Mouse (Mus musculus): ENCODE data around the gene Myl3. TPM values are rescaled to one million over a fixed set of nuclear protein-coding genes. Genes with fewer than 3 reads are reported as not detected.

The Myl3 gene
- polyA plus RNA-seq, 1 experiment: not detected

DNA sequence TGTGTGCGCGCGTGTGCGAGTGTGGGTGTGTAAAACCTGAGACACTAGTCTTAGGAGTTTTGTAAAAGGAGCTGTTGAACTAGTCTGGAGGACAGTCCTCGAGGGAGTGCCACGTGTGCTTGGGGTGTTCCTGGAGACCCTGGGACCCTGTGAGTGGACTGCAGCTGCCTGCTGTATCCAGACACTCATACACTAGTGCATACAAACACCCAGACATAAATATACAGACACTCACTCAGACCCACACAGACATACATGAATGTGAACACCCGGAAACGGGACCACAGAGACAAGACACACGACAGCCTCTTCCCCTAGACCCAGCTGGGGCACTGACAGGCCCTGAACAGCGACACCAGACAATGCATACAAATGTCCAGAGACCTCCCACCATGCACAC lies 21.1 kb downstream of the Myl3 start:
- H3K79me2 ChIP-seq (ENCODE audit: control insufficient read depth, insufficient read depth): no peaks in the 10 kb centered on the region
- no peak overlapping the region for H3K4me3 ChIP-seq (ENCODE audit: insufficient read depth, poor library complexity, severe bottlenecking)
- H3ac ChIP-seq (ENCODE audit: control insufficient read depth, insufficient read length, low read depth): no peak overlapping the region
- H3K27me3 ChIP-seq (ENCODE audit: control insufficient read depth, insufficient read depth, insufficient read length): peaks cover 55% of the 10 kb centered on the region
- TF ChIP-seq MYOG (IDR thresholded peaks at IDR 0.05; ENCODE audit: control insufficient read depth, extremely low read depth, insufficient read length) (no peak), CTCF (IDR thresholded peaks at IDR 0.05; ENCODE audit: control insufficient read depth, insufficient read depth, insufficient read length) (no peak), CEBPB (IDR thresholded peaks at IDR 0.05; ENCODE audit: low read depth) (no peak), FOSL1 (IDR thresholded peaks at IDR 0.05; ENCODE audit: insufficient read depth, low read length, poor library complexity, severe bottlenecking) (no peak), USF1 (IDR thresholded peaks at IDR 0.05; ENCODE audit: low read depth) (no peak), MAX (IDR thresholded peaks at IDR 0.05) (no peak), MYOD1 (IDR thresholded peaks at IDR 0.05; ENCODE audit: control insufficient read depth, insufficient read length, low read depth) (no peak)
- no peaks in the 10 kb centered on the region for H3K79me3 ChIP-seq (ENCODE audit: low read depth)
- no peaks in the 10 kb centered on the region for H3K36me3 ChIP-seq (ENCODE audit: control insufficient read depth, insufficient read depth)

DNA sequence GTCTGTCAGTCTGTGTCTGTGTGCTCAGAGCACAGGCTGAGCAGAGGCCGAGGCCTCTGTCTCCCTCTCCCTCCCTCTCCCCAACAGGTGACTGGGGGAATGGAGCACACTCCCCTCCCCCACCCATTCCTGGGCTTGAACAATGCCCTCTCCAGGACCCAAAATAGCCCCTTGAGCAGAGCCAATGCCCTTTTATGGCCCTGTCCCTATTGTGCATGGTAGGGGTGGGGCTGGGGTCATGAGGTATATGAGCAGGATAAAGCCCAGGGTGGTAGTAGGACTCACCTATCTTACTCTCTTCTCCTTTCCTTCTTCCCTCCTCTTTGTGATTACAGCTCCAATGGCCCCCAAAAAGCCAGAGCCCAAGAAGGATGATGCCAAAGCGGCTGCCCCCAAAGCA lies 21.7 kb downstream of the Myl3 start:
- H3K79me2 ChIP-seq (ENCODE audit: control insufficient read depth, insufficient read depth): no peaks in the 10 kb centered on the region
- no peak for TF ChIP-seq FOSL1 (IDR thresholded peaks at IDR 0.05; ENCODE audit: insufficient read depth, low read length, poor library complexity, severe bottlenecking)
- no peak for TF ChIP-seq MYOG (IDR thresholded peaks at IDR 0.05; ENCODE audit: control insufficient read depth, extremely low read depth, insufficient read length)
- no peak for TF ChIP-seq MAX (IDR thresholded peaks at IDR 0.05)
- no peak for TF ChIP-seq CTCF (IDR thresholded peaks at IDR 0.05; ENCODE audit: control insufficient read depth, insufficient read depth, insufficient read length)
- TF ChIP-seq CEBPB (IDR thresholded peaks at IDR 0.05; ENCODE audit: low read depth): no peak
- no peak for TF ChIP-seq USF1 (IDR thresholded peaks at IDR 0.05; ENCODE audit: low read depth)
- no peak for TF ChIP-seq MYOD1 (IDR thresholded peaks at IDR 0.05; ENCODE audit: control insufficient read depth, insufficient read length, low read depth)
- no peaks in the 10 kb centered on the region for H3K79me3 ChIP-seq (ENCODE audit: low read depth)
- H3K36me3 ChIP-seq (ENCODE audit: control insufficient read depth, insufficient read depth): no peaks in the 10 kb centered on the region
- H3K27me3 ChIP-seq (ENCODE audit: control insufficient read depth, insufficient read depth, insufficient read length): peaks cover 60% of the 10 kb centered on the region
- H3K4me3 ChIP-seq (ENCODE audit: insufficient read depth, poor library complexity, severe bottlenecking): no peak overlapping the region
- H3ac ChIP-seq (ENCODE audit: control insufficient read depth, insufficient read length, low read depth): no peak overlapping the region

DNA sequence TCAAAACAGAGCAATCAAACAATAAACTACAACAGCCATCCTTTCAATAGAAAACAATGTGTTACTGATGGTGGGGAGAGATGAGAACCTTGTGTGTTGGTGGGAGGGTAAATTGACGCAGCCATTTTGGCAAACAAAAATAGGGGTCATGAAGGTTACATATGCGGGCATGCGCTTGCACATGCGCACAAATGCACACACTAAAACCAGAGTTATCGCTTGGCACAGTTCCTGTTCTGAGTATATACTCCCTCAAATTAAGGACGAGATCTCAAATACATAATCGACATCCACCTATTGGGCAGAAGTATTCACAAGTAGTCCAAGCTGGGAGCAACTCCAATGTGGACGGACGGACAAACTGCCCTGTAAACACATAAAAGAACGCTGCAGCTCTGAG lies 30.7 kb downstream of the Myl3 start:
- H3K27me3 ChIP-seq (ENCODE audit: control insufficient read depth, insufficient read depth, insufficient read length): peaks cover 46% of the 10 kb centered on the region
- no peaks in the 10 kb centered on the region for H3K79me2 ChIP-seq (ENCODE audit: control insufficient read depth, insufficient read depth)
- no peaks in the 10 kb centered on the region for H3K36me3 ChIP-seq (ENCODE audit: control insufficient read depth, insufficient read depth)
- no peak for TF ChIP-seq MYOG (IDR thresholded peaks at IDR 0.05; ENCODE audit: control insufficient read depth, extremely low read depth, insufficient read length)
- TF ChIP-seq CTCF (IDR thresholded peaks at IDR 0.05; ENCODE audit: control insufficient read depth, insufficient read depth, insufficient read length): no peak
- no peak for TF ChIP-seq FOSL1 (IDR thresholded peaks at IDR 0.05; ENCODE audit: insufficient read depth, low read length, poor library complexity, severe bottlenecking)
- no peak for TF ChIP-seq MYOD1 (IDR thresholded peaks at IDR 0.05; ENCODE audit: control insufficient read depth, insufficient read length, low read depth)
- no peak for TF ChIP-seq CEBPB (IDR thresholded peaks at IDR 0.05; ENCODE audit: low read depth)
- no peak for TF ChIP-seq MAX (IDR thresholded peaks at IDR 0.05)
- no peak for TF ChIP-seq USF1 (IDR thresholded peaks at IDR 0.05; ENCODE audit: low read depth)
- no peak overlapping the region for H3K4me3 ChIP-seq (ENCODE audit: insufficient read depth, poor library complexity, severe bottlenecking)
- H3K79me3 ChIP-seq (ENCODE audit: low read depth): no peaks in the 10 kb centered on the region
- no peak overlapping the region for H3ac ChIP-seq (ENCODE audit: control insufficient read depth, insufficient read length, low read depth)

DNA sequence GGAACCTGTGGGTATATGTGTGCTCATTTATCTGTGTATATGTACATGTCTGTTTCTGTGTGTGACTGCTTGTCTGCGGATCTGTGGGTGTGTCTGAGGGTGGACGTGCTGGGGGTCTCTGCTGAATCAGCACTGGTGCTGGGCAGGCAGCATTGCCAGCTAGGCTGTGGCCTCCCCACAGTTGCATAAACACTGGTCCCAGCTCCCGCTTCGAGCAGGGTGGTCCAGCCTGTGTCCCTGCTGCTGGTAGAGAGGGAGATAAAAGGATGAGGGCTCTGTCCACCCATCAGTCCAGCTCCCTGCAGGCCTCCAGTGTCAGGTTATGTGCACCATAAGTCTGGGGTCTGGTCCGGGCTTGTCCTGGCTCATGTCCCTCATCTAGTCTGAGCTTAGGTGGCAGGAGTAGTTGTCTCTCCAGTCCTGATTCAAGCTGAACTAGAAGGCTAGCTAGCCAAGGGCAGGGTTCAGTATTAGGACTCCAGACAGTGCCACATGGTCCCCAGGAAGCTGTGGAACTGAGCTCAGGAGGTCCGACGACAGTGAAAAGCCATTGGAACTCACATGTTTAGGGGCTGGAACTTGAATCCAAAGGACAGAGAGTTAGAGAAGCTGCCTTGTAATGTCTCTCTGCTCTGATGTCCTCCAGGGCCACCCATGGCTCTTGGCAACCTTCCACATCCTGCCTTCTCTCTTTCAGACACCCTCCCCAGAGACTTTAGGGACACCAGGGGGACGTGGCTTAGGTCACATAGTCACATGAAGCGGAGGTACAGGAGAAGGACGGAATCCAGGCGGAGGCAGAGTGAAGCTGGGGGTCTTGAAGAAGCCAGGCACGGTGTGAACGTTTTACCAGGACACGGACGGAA lies 33.0 kb downstream of the Myl3 start:
- no peak overlapping the region for H3K4me3 ChIP-seq (ENCODE audit: insufficient read depth, poor library complexity, severe bottlenecking)
- no peak for TF ChIP-seq MYOG (IDR thresholded peaks at IDR 0.05; ENCODE audit: control insufficient read depth, extremely low read depth, insufficient read length)
- no peak for TF ChIP-seq MYOD1 (IDR thresholded peaks at IDR 0.05; ENCODE audit: control insufficient read depth, insufficient read length, low read depth)
- TF ChIP-seq CEBPB (IDR thresholded peaks at IDR 0.05; ENCODE audit: low read depth): no peak
- TF ChIP-seq MAX (IDR thresholded peaks at IDR 0.05): no peak
- no peak for TF ChIP-seq FOSL1 (IDR thresholded peaks at IDR 0.05; ENCODE audit: insufficient read depth, low read length, poor library complexity, severe bottlenecking)
- no peak for TF ChIP-seq CTCF (IDR thresholded peaks at IDR 0.05; ENCODE audit: control insufficient read depth, insufficient read depth, insufficient read length)
- TF ChIP-seq USF1 (IDR thresholded peaks at IDR 0.05; ENCODE audit: low read depth): no peak
- no peaks in the 10 kb centered on the region for H3K79me2 ChIP-seq (ENCODE audit: control insufficient read depth, insufficient read depth)
- H3ac ChIP-seq (ENCODE audit: control insufficient read depth, insufficient read length, low read depth): no peak overlapping the region
- H3K27me3 ChIP-seq (ENCODE audit: control insufficient read depth, insufficient read depth, insufficient read length): peaks cover 36% of the 10 kb centered on the region
- H3K79me3 ChIP-seq (ENCODE audit: low read depth): no peaks in the 10 kb centered on the region
- no peaks in the 10 kb centered on the region for H3K36me3 ChIP-seq (ENCODE audit: control insufficient read depth, insufficient read depth)

DNA sequence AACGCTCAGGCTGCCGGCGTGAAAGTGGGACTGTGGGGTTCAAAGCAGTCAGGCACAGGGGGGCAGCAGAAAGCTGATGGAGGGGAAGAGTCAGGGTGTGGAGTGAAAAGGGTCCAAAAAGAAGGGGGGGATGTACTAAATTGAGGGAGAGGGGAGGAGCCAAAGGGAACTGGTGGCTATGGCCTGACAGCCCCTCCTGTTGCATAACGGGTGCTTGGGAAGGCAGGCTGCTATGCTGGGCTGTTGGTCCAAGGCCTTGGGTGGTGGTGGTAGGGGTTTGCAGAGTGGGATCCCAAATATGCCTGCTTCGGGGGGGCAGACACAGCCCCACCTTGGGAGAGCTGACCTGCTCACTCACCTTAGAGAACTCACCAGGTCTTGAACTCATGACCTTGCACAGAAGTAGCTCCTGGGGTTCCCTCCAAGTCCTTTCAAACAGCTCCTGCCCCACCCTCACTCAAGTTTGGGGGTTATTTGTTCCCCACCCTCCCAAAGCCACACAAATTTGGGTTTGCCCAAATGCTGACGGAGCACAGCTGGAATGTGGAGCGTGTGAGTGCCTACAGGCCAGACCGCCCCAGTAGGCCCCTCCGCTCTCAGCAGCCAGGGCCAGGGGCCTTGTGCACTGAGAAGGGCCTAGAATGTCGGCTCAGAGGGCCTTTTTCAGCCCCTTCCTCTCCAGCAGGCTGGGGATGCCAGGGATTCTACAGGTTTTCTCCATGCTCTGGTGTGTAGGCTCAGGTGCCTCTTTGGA lies 33.8 kb downstream of the Myl3 start:
- no peak for TF ChIP-seq MYOG (IDR thresholded peaks at IDR 0.05; ENCODE audit: control insufficient read depth, extremely low read depth, insufficient read length)
- TF ChIP-seq CTCF (IDR thresholded peaks at IDR 0.05; ENCODE audit: control insufficient read depth, insufficient read depth, insufficient read length): no peak
- TF ChIP-seq MYOD1 (IDR thresholded peaks at IDR 0.05; ENCODE audit: control insufficient read depth, insufficient read length, low read depth): no peak
- TF ChIP-seq CEBPB (IDR thresholded peaks at IDR 0.05; ENCODE audit: low read depth): no peak
- no peak for TF ChIP-seq MAX (IDR thresholded peaks at IDR 0.05)
- TF ChIP-seq USF1 (IDR thresholded peaks at IDR 0.05; ENCODE audit: low read depth): no peak
- no peak for TF ChIP-seq FOSL1 (IDR thresholded peaks at IDR 0.05; ENCODE audit: insufficient read depth, low read length, poor library complexity, severe bottlenecking)
- Histone ChIP-seq H3K27me3 (ENCODE audit: control insufficient read depth, insufficient read depth, insufficient read length) (peaks cover 31% of the 10 kb centered on the region), H3K79me2 (ENCODE audit: control insufficient read depth, insufficient read depth) (no peaks in the 10 kb centered on the region), H3K79me3 (ENCODE audit: low read depth) (no peaks in the 10 kb centered on the region), H3K36me3 (ENCODE audit: control insufficient read depth, insufficient read depth) (no peaks in the 10 kb centered on the region), H3K4me3 (ENCODE audit: insufficient read depth, poor library complexity, severe bottlenecking) (no peak overlapping the region), H3ac (ENCODE audit: control insufficient read depth, insufficient read length, low read depth) (no peak overlapping the region)

Measured in C2C12 (cell line).